Mouse (Mus musculus): ENCODE results near the gene Ptrh1.

Ptrh1 gene

GRCm38 (mm10) chr2:32757056-32757845 lies 18.3 kb upstream of the Ptrh1 start, which contains the start of gene Tor2a:
Tor2a (plus strand) TSS chr2:32757234.
- DNase-seq, result peak; percentile 96

GRCm38 (mm10) chr2:32758503-32758902 lies 17.1 kb upstream of the Ptrh1 start:
- DNase-seq, result no peak

- no peak for DNase-seq
These were observed 16.6 kb upstream of the Ptrh1 start for GRCm38 (mm10) chr2:32759001-32759400.

GRCm38 (mm10) chr2:32761361-32761760 lies 14.2 kb upstream of the Ptrh1 start:
- peak; percentile 37 for DNase-seq

GRCm38 (mm10) chr2:32761859-32762258 lies 13.7 kb upstream of the Ptrh1 start:
- no peak for DNase-seq

GRCm38 (mm10) chr2:32763353-32763752 lies 12.2 kb upstream of the Ptrh1 start:
- no peak for DNase-seq

- no peak for DNase-seq
These were observed 8.3 kb upstream of the Ptrh1 start for GRCm38 (mm10) chr2:32767241-32767640.

- DNase-seq, result no peak
These were observed 6.8 kb upstream of the Ptrh1 start for GRCm38 (mm10) chr2:32768661-32769285.

- no peak for DNase-seq
These were observed 6.1 kb upstream of the Ptrh1 start for GRCm38 (mm10) chr2:32769327-32770085.

GRCm38 (mm10) chr2:32771886-32772285 lies 3.7 kb upstream of the Ptrh1 start:
- no peak for DNase-seq

- no peak for DNase-seq
These were observed 2.8 kb upstream of the Ptrh1 start for GRCm38 (mm10) chr2:32772626-32773279.

- no peak for DNase-seq
These were observed 606 bp downstream of the Ptrh1 start for GRCm38 (mm10) chr2:32776192-32776591.

GRCm38 (mm10) chr2:32778081-32778480 lies 2.5 kb downstream of the Ptrh1 start:
- no peak for DNase-seq

GRCm38 (mm10) chr2:32779131-32779530 lies 3.5 kb downstream of the Ptrh1 start:
- peak; percentile 51 for DNase-seq

GRCm38 (mm10) chr2:32779714-32780113 lies 4.1 kb downstream of the Ptrh1 start:
- no peak for DNase-seq

GRCm38 (mm10) chr2:32781710-32782109 lies 6.1 kb downstream of the Ptrh1 start:
- no peak for DNase-seq

GRCm38 (mm10) chr2:32784048-32784681 lies 8.6 kb downstream of the Ptrh1 start, which contains the start of gene Cfap157:
Cfap157 (minus strand) TSS chr2:32784428.
- no peak for DNase-seq

- no peak for DNase-seq
These were observed 11.6 kb downstream of the Ptrh1 start for GRCm38 (mm10) chr2:32787176-32787575.

GRCm38 (mm10) chr2:32788581-32788980 lies 13.0 kb downstream of the Ptrh1 start:
- no peak for DNase-seq

- DNase-seq, result no peak
These were observed 15.7 kb downstream of the Ptrh1 start for GRCm38 (mm10) chr2:32791297-32791696.

- DNase-seq, result no peak
These were observed 20.3 kb downstream of the Ptrh1 start for GRCm38 (mm10) chr2:32795748-32796418.

Data from right cerebral cortex, postnatal 25 days (tissue).